Mouse (Mus musculus) ovary, adult 18-20 months (tissue): ENCODE measurements around the gene Ap2a1.

Experiments
- DNase-seq: peaks from one replicate; pipeline ENCODE4 v3.0.0; 2022; ENCODE audit warnings: low spot score, mixed read lengths

The Ap2a1 gene

GRCm38 (mm10) chr7:44929204-44930151, at the start of gene Ap2a1:
TSS of gene Ap2a1 (minus strand) at chr7:44929496.
- peak; percentile 100 for DNase-seq

- no peak for DNase-seq
These were observed 49.0 kb upstream of the Ap2a1 start for GRCm38 (mm10) chr7:44978300-44978699.

GRCm38 (mm10) chr7:44975117-44975419, 45.8 kb upstream of the Ap2a1 start:
- no peak for DNase-seq

DNA sequence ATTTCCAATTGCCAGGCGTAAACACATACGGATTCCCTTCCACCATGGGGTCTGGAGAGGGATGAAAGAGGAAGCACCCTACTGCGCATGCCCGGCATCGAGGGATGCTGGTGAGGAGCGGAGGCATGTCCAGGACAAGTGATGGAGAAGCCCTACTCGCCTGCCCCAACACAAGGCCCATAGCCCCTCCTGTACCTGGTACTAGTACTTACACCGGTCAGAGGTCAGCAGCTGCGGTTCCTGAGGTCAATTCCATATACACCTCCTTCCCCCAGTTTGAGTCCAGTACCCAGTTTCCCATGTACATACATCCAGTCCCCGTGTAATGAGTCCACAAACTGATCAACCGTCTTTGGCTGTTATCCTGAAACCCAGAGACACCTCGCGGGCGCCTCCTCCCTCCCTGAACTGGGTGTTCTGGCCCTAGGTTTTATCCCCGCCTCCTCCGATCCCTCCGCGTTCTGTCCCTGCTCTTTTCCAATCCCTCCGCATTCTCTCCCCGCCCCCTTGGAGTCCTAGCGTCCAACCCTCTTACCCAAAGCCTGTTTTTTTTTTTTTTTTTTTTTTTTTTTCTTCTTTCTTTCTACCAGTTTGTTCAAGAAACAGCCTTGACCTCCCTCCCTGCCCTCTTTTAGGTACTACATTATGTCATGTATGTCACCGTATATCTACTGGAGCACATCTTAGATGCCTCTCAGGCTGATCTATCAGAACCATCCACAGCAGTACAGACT, 45.3 kb upstream of the Ap2a1 start, which contains the start of gene Cpt1c:
Cpt1c (minus strand) TSS at position 469 of the 734 bp plus-strand sequence.
- peak; percentile 67 for DNase-seq

- no peak for DNase-seq
These were observed 44.3 kb upstream of the Ap2a1 start for GRCm38 (mm10) chr7:44973415-44974130.

GRCm38 (mm10) chr7:44971142-44971541, 41.8 kb upstream of the Ap2a1 start:
- DNase-seq, result no peak

GRCm38 (mm10) chr7:44970231-44970691, 41.0 kb upstream of the Ap2a1 start:
- peak; percentile 85 for DNase-seq

- no peak for DNase-seq
These were observed 37.3 kb upstream of the Ap2a1 start for GRCm38 (mm10) chr7:44966638-44967037.

DNA sequence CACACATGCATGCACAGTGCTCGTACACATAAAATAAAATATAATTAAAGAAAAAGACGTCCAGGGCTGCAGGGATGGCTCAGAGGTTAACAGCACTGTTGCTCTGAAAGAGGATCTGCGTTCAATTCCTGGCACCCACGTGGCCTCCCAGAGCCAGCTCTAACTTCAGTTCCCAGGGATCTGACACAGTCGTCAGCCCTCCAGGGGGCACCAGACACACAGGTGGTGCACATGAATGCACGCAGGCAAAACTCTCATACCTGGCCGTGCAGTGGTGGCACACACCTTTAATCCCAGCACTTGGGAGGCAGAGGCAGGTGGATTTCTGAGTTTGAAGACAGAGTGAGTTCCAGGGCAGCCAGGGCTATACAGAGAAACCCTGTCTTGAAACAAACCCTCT, 36.7 kb upstream of the Ap2a1 start:
- no peak for DNase-seq

DNA sequence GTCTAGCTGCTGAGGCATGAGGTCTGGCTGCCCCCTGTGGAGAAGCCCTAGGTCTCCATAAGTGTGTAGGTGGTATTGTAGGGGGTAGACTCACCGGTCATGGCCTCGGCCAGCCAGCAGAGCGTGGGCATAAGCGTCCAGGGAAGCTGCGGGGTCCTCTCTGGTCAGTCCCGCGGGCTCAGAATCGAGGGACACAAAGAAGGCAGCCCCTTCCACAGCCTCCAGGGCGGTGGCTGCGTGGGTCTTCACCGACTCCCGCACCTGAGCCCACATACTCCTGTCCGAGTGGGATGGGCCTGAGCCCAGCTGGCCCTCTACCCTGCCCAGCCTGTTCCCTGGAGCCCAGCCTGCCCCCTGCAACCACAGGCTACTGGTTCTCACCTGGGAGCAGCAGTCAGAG, 35.7 kb upstream of the Ap2a1 start:
- no peak for DNase-seq

DNA sequence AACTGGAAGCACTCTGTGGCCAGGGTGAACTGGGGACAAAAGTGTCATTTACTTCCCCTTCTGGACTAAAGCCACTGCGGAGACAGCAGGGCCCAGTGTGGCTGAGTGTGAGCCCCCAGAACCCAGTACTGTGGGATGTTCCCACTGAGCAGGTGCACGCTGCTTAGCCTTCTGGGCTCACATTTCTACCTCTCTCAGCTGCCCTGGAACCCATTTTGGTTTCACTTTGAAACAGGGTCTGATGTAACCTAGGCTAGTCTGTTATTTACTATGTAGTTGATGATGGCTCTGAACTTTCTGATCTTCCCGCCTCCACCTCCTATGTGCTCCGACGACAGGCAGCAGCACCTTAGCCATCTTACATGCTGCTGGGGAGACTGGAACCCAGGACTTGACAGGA, 33.5 kb upstream of the Ap2a1 start:
- DNase-seq, result no peak

GRCm38 (mm10) chr7:44962337-44962736, 33.0 kb upstream of the Ap2a1 start:
- no peak for DNase-seq

DNA sequence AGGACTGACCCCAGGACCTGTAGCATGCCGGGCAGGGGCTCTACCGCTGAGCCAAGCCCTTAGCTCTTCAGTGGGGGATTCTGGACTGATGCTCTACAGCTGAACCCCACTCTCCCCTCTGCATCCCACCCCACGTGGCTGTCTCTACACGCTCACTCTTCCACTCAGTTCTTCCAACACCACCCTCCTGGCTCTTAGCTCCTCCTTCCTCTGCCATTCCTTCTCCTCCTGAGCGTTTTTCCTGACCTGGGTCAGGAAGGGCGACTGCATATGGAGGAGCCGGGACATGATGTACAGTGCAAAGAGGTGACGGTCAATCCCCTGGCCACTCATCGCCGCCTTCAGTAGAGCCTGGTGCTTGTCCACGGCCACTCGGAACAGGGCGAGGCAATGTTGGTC, 31.2 kb upstream of the Ap2a1 start:
- no peak for DNase-seq

- DNase-seq, result no peak
These were observed 30.7 kb upstream of the Ap2a1 start for GRCm38 (mm10) chr7:44959874-44960511.

GRCm38 (mm10) chr7:44959281-44959680, 30.0 kb upstream of the Ap2a1 start:
- DNase-seq, result no peak

DNA sequence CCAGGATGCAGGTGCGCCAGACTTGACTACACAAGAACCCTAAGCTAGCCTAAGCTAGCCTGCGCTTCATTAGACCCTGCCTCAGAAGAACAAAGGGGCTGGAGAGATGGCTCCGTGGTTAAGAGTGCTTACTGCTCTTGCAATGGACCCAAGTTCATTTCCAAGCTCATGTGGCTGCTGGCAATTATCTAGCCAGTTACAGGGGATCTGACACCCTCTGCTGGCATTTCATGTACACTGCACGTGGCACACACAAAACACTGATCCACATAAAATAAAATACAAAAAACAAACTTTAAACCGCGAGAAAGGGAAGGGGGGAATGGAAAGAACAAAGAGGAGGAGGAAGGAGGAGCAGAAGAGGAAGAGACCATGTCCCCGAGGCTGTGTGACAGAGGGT, 28.9 kb upstream of the Ap2a1 start:
- DNase-seq, result no peak

GRCm38 (mm10) chr7:44957183-44957835, 28.0 kb upstream of the Ap2a1 start:
- DNase-seq, result no peak

GRCm38 (mm10) chr7:44956266-44956665, 27.0 kb upstream of the Ap2a1 start:
- no peak for DNase-seq

DNA sequence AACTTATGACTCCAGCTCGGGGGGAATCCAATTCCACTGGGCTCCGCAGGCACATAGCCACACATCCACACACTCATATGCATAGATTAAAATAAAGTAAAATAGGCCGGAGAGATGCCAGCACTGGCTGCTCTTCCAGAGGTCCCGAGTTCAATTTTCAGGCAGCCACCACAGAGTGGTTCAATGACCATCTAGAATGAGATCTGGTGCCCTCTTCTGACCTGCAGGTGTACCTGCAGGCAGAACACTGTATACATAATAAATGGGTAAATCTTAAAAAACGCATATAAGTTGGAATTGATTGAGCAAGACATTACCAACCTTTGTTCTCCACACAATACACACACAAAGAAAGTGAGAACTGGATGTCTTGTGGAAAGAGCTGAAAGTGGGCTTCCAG, 26.3 kb upstream of the Ap2a1 start:
- no peak for DNase-seq

GRCm38 (mm10) chr7:44954091-44954885, 25.0 kb upstream of the Ap2a1 start:
- no peak for DNase-seq

GRCm38 (mm10) chr7:44953561-44953960, 24.3 kb upstream of the Ap2a1 start:
- DNase-seq, result no peak
